Mouse (Mus musculus) testis, postnatal 10 days (tissue): ENCODE data around the gene Olfr784.
"Not testable (repeated sequence)": the region's sequence is repeated elsewhere in the genome, so short reads cannot be mapped to it uniquely, and the experiment has no call there.

ENCODE experiments used
- DNase-seq: peaks from one replicate; pipeline ENCODE4 v3.0.0; 2021; ENCODE audit warnings: low spot score

The Olfr784 gene

DNA sequence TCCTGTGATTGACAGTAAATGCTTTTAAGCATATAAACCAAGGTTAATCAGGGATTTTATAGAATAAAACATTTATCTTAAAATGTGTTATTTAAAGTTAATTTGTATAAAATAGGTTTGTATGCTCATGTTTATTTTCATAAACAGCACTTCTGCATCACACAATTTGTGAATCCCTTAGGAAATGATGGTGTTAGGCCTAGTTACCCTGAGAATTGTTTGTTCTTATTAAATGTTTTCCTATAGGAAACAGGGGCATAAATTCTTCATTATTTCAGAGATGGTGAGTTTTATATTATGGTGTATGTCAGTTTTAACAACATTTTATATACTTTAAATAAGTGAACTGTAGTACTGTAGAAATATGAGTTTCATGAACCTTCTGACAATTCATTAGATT is at the start of gene Olfr784:
Gene Olfr784 (plus strand): TSS at position 301 of the 400 bp plus-strand sequence.
- DNase-seq = no peak

DNA sequence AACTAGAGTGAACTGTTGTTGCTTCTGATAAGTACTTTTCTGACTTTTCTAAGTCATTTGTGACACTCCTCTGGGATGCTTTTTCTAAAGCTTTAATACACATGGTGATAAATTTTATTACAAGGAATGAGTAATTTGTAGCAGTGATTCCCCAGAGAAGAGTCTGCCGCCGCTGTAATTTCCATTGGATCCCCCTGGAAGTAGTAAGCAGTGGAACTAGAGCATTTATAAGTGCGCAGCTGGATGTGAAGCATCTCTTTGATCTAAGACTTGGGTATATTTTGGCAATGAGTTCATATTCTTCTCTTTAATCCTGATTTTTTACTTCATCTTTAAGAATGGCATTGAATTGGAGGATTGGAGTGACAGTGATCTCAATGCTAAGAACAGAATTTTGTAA is 35.3 kb upstream of the Olfr784 start, which contains the start of gene Olfr782:
Gene Olfr782 (plus strand): TSS at position 301 of the 400 bp plus-strand sequence.
- DNase-seq = no peak

DNA sequence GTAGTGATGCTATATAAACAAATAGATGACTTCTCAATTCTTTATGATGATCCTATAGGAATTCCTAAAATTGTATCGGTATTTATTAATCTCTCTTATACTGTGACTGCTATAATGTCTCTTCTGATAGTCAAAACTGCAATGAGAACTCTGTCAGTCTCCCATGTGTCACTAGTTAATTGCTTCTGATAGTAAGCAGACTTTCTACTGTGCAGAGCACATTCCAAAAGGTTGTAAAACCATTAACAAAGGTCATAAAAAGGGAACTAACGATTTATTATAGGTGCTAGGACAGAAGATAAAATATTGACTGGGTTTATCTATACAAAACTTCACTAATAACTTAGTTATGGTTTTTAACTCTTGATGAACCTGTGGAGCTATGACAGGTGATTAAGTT is 31.4 kb upstream of the Olfr784 start:
- not testable (repeated sequence) for DNase-seq

DNA sequence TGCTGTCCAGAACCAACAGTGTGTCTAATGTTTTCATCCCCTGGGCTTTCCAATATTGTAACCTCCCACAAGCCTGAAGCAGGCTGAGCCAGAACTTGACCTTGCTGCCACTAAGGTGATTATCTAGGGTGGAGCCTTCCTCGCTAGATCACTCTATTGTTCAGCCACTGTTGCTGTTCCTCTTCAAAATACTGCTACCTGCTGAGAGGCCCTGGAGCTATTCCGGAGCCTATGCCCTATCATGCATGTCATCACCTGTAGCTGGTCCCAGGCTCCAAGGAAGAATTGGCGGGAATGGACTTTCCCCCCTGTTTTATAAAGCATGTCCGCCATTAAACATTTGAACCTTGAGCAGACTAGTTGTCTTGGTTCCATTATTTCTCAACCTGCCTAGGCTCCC is 27.4 kb upstream of the Olfr784 start:
- not testable (repeated sequence) for DNase-seq

DNA sequence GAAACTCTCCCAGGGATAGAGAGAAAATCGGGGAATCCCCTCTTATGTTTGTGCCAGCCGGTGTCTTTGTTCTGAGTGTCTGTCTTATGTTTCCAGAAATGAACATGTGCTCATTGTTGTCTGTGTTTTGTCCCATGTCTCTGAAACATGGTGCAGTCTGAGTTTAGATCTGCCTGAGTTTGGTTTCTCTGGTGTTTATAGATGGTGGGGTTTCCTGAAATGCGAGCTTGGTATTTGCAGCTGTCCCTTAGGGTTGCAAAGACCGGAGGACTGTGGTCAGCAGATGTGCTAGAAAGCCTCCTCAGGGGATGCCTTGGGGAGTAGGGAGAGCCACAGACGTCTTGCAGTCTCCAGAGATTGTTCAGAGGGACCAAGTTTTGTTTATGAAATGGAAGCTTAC is 26.6 kb upstream of the Olfr784 start:
- no peak for DNase-seq

DNA sequence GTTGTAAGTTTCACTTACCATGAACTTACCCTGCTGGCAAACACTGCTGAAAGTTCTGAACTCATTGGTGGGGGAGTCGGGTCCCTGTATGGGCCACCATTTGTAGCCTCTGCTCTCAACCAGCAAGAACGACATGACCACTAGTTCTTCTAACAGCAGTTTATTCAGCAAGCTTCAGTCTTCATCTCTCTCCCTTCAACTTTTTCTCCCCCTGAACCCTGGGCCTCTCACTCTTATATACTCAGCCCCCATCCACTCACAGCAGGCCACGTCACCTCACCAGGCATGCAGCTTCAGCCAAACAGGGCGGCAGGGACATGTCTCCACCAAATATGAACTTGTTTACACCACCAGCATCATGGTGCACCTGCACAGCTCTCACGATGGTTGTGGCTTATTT is 9.8 kb upstream of the Olfr784 start:
- DNase-seq = not testable (repeated sequence)

DNA sequence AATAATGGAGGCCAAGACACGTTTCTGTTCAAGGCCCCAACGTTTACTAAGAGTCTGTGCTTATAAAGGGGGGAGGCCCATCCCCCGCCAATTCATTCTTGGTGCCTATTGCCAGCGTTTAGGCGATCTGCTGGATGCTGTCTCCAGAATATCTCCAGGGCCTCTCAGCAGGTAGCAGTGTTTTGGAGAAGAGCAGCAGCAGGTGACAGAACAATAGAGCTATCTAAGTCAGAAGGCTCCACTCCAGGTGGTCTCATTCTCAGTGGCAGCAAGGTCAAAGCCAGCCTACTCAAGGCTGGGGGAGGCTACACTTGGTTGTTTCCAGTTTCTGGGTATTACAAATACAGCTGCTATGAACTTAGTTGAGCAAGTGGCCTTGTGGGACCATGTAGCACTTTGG is 17.0 kb downstream of the Olfr784 start:
- DNase-seq = no peak

DNA sequence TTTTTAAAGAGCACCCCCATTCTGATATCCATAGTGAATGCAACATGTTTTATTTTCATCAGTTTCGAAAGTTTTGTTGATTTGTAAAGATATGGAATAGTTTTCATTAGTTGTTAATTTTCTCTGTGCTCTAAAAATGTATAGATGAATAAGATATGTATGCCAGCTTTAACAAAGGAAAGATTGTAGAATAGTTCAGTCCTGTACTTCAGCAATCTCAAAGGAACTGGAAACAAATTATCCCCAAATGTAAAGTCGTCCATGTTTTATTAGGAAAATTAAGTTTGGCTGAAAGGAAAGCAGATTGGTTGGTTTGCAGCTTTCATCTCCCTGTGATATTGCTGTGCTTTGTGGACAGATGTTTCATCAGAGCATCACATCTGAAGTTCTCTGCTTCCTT is 21.2 kb downstream of the Olfr784 start, which contains the start of gene Olfr785:
Gene Olfr785 (plus strand): TSS at position 301 of the 400 bp plus-strand sequence.
- DNase-seq = no peak

DNA sequence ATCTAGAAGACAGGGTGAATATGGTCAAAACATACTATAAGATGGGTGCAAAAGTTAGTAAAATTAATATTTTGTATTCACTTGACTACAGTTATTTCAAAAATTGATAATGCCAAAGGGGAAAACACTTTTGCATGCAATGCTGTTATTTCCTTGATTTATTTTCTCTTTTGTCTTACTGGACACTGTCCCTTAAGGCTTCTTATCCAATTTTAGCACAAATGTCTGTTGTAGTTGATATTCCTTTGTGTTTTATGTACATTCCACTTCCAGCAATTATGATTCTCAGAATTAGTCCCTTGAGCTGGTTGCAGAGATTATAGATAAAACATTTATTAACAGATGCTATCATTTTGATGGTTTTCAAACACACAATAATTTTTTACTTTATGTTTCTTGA is 43.1 kb downstream of the Olfr784 start, which contains the start of gene Olfr786:
Gene Olfr786 (plus strand): TSS at position 301 of the 400 bp plus-strand sequence.
- no peak for DNase-seq
